Mouse (Mus musculus): ENCODE data around the gene Dusp19. TPM values are rescaled to one million over a fixed set of nuclear protein-coding genes. Genes with fewer than 3 reads are reported as not detected.

Dusp19 gene
- polyA plus RNA-seq, 1 experiment = 0.09 TPM

- Histone ChIP-seq H3K9me3 (no peaks in the 10 kb centered on the region), H3K4me1 (peaks cover 24% of the 10 kb centered on the region), H3K27me3 (replicated peaks) (peaks cover 9% of the 10 kb centered on the region), H3K36me3 (replicated peaks; ENCODE audit: low read length) (no peaks in the 10 kb centered on the region), H3K4me3 (replicated peaks) (no peak overlapping the region)
- TF ChIP-seq GATA1 (IDR thresholded peaks at IDR 0.05; ENCODE audit: borderline replicate concordance, low read length) (no peak), FLI1 (IDR thresholded peaks at IDR 0.05; ENCODE audit: low read length) (no peak)
Observed at GRCm38 (mm10) chr2:80594215-80594918, 22.5 kb upstream of the Dusp19 start.

- Histone ChIP-seq H3K4me3 (replicated peaks) (no peak overlapping the region), H3K36me3 (replicated peaks; ENCODE audit: low read length) (no peaks in the 10 kb centered on the region), H3K4me1 (peaks cover 20% of the 10 kb centered on the region), H3K27me3 (replicated peaks) (peaks cover 9% of the 10 kb centered on the region), H3K9me3 (no peaks in the 10 kb centered on the region)
- no peak for TF ChIP-seq GATA1 (IDR thresholded peaks at IDR 0.05; ENCODE audit: borderline replicate concordance, low read length)
- TF ChIP-seq FLI1 (IDR thresholded peaks at IDR 0.05; ENCODE audit: low read length) = no peak
Observed at GRCm38 (mm10) chr2:80596960-80597359, 19.9 kb upstream of the Dusp19 start.

- Histone ChIP-seq H3K4me3 (replicated peaks) (no peak overlapping the region), H3K27me3 (replicated peaks) (no peaks in the 10 kb centered on the region), H3K36me3 (replicated peaks; ENCODE audit: low read length) (no peaks in the 10 kb centered on the region), H3K4me1 (peaks cover 13% of the 10 kb centered on the region), H3K9me3 (peaks cover 15% of the 10 kb centered on the region)
- TF ChIP-seq FLI1 (IDR thresholded peaks at IDR 0.05; ENCODE audit: low read length) = no peak
- no peak for TF ChIP-seq GATA1 (IDR thresholded peaks at IDR 0.05; ENCODE audit: borderline replicate concordance, low read length)
Observed at GRCm38 (mm10) chr2:80599850-80600249, 17.0 kb upstream of the Dusp19 start.

- no peak for TF ChIP-seq GATA1 (IDR thresholded peaks at IDR 0.05; ENCODE audit: borderline replicate concordance, low read length)
- no peak for TF ChIP-seq FLI1 (IDR thresholded peaks at IDR 0.05; ENCODE audit: low read length)
- Histone ChIP-seq H3K4me1 (peaks cover 13% of the 10 kb centered on the region), H3K9me3 (peaks cover 18% of the 10 kb centered on the region), H3K4me3 (replicated peaks) (no peak overlapping the region), H3K36me3 (replicated peaks; ENCODE audit: low read length) (no peaks in the 10 kb centered on the region), H3K27me3 (replicated peaks) (no peaks in the 10 kb centered on the region)
Observed at GRCm38 (mm10) chr2:80600611-80601010, 16.2 kb upstream of the Dusp19 start.

GRCm38 (mm10) chr2:80602756-80603155 lies 14.1 kb upstream of the Dusp19 start:
- Histone ChIP-seq H3K4me1 (peaks cover 4% of the 10 kb centered on the region), H3K27me3 (replicated peaks) (no peaks in the 10 kb centered on the region), H3K36me3 (replicated peaks; ENCODE audit: low read length) (no peaks in the 10 kb centered on the region), H3K9me3 (peaks cover 19% of the 10 kb centered on the region), H3K4me3 (replicated peaks) (no peak overlapping the region)
- no peak for TF ChIP-seq FLI1 (IDR thresholded peaks at IDR 0.05; ENCODE audit: low read length)
- no peak for TF ChIP-seq GATA1 (IDR thresholded peaks at IDR 0.05; ENCODE audit: borderline replicate concordance, low read length)

GRCm38 (mm10) chr2:80603771-80604426 lies 12.9 kb upstream of the Dusp19 start:
- peaks cover 4% of the 10 kb centered on the region for H3K4me1 ChIP-seq
- no peak overlapping the region for H3K4me3 ChIP-seq (replicated peaks)
- H3K27me3 ChIP-seq (replicated peaks) = no peaks in the 10 kb centered on the region
- no peaks in the 10 kb centered on the region for H3K36me3 ChIP-seq (replicated peaks; ENCODE audit: low read length)
- TF ChIP-seq GATA1 (IDR thresholded peaks at IDR 0.05; ENCODE audit: borderline replicate concordance, low read length) (no peak), FLI1 (IDR thresholded peaks at IDR 0.05; ENCODE audit: low read length) (no peak)
- peaks cover 19% of the 10 kb centered on the region for H3K9me3 ChIP-seq

GRCm38 (mm10) chr2:80612286-80612685 lies 4.6 kb upstream of the Dusp19 start:
- Histone ChIP-seq H3K36me3 (replicated peaks; ENCODE audit: low read length) (no peaks in the 10 kb centered on the region), H3K9me3 (peaks cover 18% of the 10 kb centered on the region), H3K4me3 (replicated peaks) (no peak overlapping the region), H3K27me3 (replicated peaks) (no peaks in the 10 kb centered on the region), H3K4me1 (peaks cover 12% of the 10 kb centered on the region)
- TF ChIP-seq GATA1 (IDR thresholded peaks at IDR 0.05; ENCODE audit: borderline replicate concordance, low read length) (no peak), FLI1 (IDR thresholded peaks at IDR 0.05; ENCODE audit: low read length) (no peak)

GRCm38 (mm10) chr2:80612796-80613195 lies 4.0 kb upstream of the Dusp19 start:
- Histone ChIP-seq H3K9me3 (peaks cover 18% of the 10 kb centered on the region), H3K4me1 (peaks cover 17% of the 10 kb centered on the region), H3K36me3 (replicated peaks; ENCODE audit: low read length) (no peaks in the 10 kb centered on the region), H3K27me3 (replicated peaks) (no peaks in the 10 kb centered on the region), H3K4me3 (replicated peaks) (no peak overlapping the region)
- TF ChIP-seq GATA1 (IDR thresholded peaks at IDR 0.05; ENCODE audit: borderline replicate concordance, low read length) (no peak), FLI1 (IDR thresholded peaks at IDR 0.05; ENCODE audit: low read length) (no peak)

- Histone ChIP-seq H3K4me1 (peaks cover 45% of the 10 kb centered on the region), H3K4me3 (replicated peaks) (peak overlapping the region; percentile 33), H3K36me3 (replicated peaks; ENCODE audit: low read length) (peaks cover 36% of the 10 kb centered on the region), H3K9me3 (no peaks in the 10 kb centered on the region), H3K27me3 (replicated peaks) (no peaks in the 10 kb centered on the region)
- TF ChIP-seq FLI1 (IDR thresholded peaks at IDR 0.05; ENCODE audit: low read length) (no peak), GATA1 (IDR thresholded peaks at IDR 0.05; ENCODE audit: borderline replicate concordance, low read length) (no peak)
Observed at GRCm38 (mm10) chr2:80618991-80619390, 2.1 kb downstream of the Dusp19 start.

- Histone ChIP-seq H3K4me3 (replicated peaks) (no peak overlapping the region), H3K36me3 (replicated peaks; ENCODE audit: low read length) (peaks cover 61% of the 10 kb centered on the region), H3K4me1 (peaks cover 35% of the 10 kb centered on the region), H3K9me3 (peaks cover 4% of the 10 kb centered on the region; the same call in 1 of the 2 replicates), H3K27me3 (replicated peaks) (no peaks in the 10 kb centered on the region)
- TF ChIP-seq GATA1 (IDR thresholded peaks at IDR 0.05; ENCODE audit: borderline replicate concordance, low read length) = no peak
- TF ChIP-seq FLI1 (IDR thresholded peaks at IDR 0.05; ENCODE audit: low read length) = no peak
Observed at GRCm38 (mm10) chr2:80621921-80622320, 5.1 kb downstream of the Dusp19 start.
